Mouse (Mus musculus): ENCODE measurements around the gene Mindy2. TPM values are rescaled to one million over a fixed set of nuclear protein-coding genes. Genes with fewer than 3 reads are reported as not detected.

Mindy2 gene
- total and polyA plus RNA-seq, 3 experiments = 6.3 to 6.8 TPM; not detected in 1

GRCm38 (mm10) chr9:70578123-70578522, 78.9 kb downstream of the Mindy2 start:
- H3K36me3 ChIP-seq (ENCODE audit: control insufficient read depth in 1 of 2, insufficient read depth in 2 of 2, low read length in 2 of 2) = peaks cover 31 to 54% of the 10 kb centered on the region in 2 experiments
- TF ChIP-seq GATA1 (IDR thresholded peaks at IDR 0.05; ENCODE audit: low read depth, low read length) = 0 out of 2 replicates have a peak, but pooled peaks have one; percentile 29
- TF ChIP-seq TAL1 (IDR thresholded peaks at IDR 0.05; ENCODE audit: low read length) = no peak
- TF ChIP-seq EP300 (IDR thresholded peaks at IDR 0.05; ENCODE audit: low read depth in 1 of 2, low read length in 2 of 2) = peak; percentile 40 to 63; a peak in 3 of 4 replicates
- TF ChIP-seq UBTF (IDR thresholded peaks at IDR 0.05; ENCODE audit: borderline replicate concordance, insufficient read depth, low read depth, low read length) = no peak
- H3K27me3 ChIP-seq (ENCODE audit: control insufficient read depth in 1 of 2, insufficient read depth in 2 of 2, low read length in 2 of 2) = no peaks in the 10 kb centered on the region
- no peak overlapping the region for H3K27ac ChIP-seq (ENCODE audit: control insufficient read depth, low read depth, low read length)
- H3K79me2 ChIP-seq (ENCODE audit: control insufficient read depth, insufficient read depth, low read length, poor library complexity) = no peaks in the 10 kb centered on the region; the same call in 1 of the 2 replicates
- no peaks in the 10 kb centered on the region for H3K9me3 ChIP-seq (replicated peaks; ENCODE audit: insufficient read depth, low read length)
- H3K4me3 ChIP-seq (ENCODE audit: control insufficient read depth in 1 of 2, insufficient read depth in 1 of 2, low read depth in 2 of 2, low read length in 2 of 2) = no peak overlapping the region
- no peak overlapping the region for H3K9ac ChIP-seq (ENCODE audit: control insufficient read depth, low read depth, low read length, poor library complexity, severe bottlenecking)
- no peak for DNase-seq (ENCODE audit: low read depth, low spot score)
- H3K4me1 ChIP-seq (ENCODE audit: control insufficient read depth in 1 of 2, insufficient read depth in 2 of 2, low read length in 2 of 2) = peaks cover 0 to 4% of the 10 kb centered on the region in 2 experiments; a peak in 1 of 4 replicates

GRCm38 (mm10) chr9:70570351-70570750, 86.6 kb downstream of the Mindy2 start:
- Histone ChIP-seq H3K4me1 (ENCODE audit: control insufficient read depth in 1 of 2, insufficient read depth in 2 of 2, low read length in 2 of 2) (no peaks in the 10 kb centered on the region), H3K79me2 (ENCODE audit: control insufficient read depth, insufficient read depth, low read length, poor library complexity) (no peaks in the 10 kb centered on the region), H3K27ac (ENCODE audit: control insufficient read depth, low read depth, low read length) (no peak overlapping the region), H3K4me3 (ENCODE audit: control insufficient read depth in 1 of 2, insufficient read depth in 1 of 2, low read depth in 2 of 2, low read length in 2 of 2) (no peak overlapping the region), H3K36me3 (ENCODE audit: control insufficient read depth in 1 of 2, insufficient read depth in 2 of 2, low read length in 2 of 2) (peaks cover 4 to 56% of the 10 kb centered on the region in 2 experiments), H3K9ac (ENCODE audit: control insufficient read depth, low read depth, low read length, poor library complexity, severe bottlenecking) (no peak overlapping the region), H3K27me3 (ENCODE audit: control insufficient read depth in 1 of 2, insufficient read depth in 2 of 2, low read length in 2 of 2) (no peaks in the 10 kb centered on the region), H3K9me3 (replicated peaks; ENCODE audit: insufficient read depth, low read length) (no peaks in the 10 kb centered on the region)
- TF ChIP-seq MAZ (IDR thresholded peaks at IDR 0.05; ENCODE audit: low read depth, low read length) = no peak
- no peak for TF ChIP-seq MYB (IDR thresholded peaks at IDR 0.05; ENCODE audit: low read depth, low read length)
- no peak for TF ChIP-seq POLR2AphosphoS5 (IDR thresholded peaks at IDR 0.05; ENCODE audit: borderline replicate concordance, low read depth, low read length)
- no peak for TF ChIP-seq EP300 (IDR thresholded peaks at IDR 0.05; ENCODE audit: low read depth in 1 of 2, low read length in 2 of 2)
- TF ChIP-seq SMC3 (IDR thresholded peaks at IDR 0.05; ENCODE audit: low read depth, low read length) = no peak
- TF ChIP-seq RAD21 (IDR thresholded peaks at IDR 0.05; ENCODE audit: low read depth, low read length) = no peak
- no peak for TF ChIP-seq GATA1 (IDR thresholded peaks at IDR 0.05; ENCODE audit: low read depth, low read length)
- TF ChIP-seq POLR2AphosphoS2 (IDR thresholded peaks at IDR 0.05; ENCODE audit: low read length) = no peak
- no peak for DNase-seq (ENCODE audit: low read depth, low spot score)

- Histone ChIP-seq H3K79me2 (ENCODE audit: control insufficient read depth, insufficient read depth, low read length, poor library complexity) (no peaks in the 10 kb centered on the region), H3K9ac (ENCODE audit: control insufficient read depth, low read depth, low read length, poor library complexity, severe bottlenecking) (no peak overlapping the region), H3K27me3 (ENCODE audit: control insufficient read depth in 1 of 2, insufficient read depth in 2 of 2, low read length in 2 of 2) (no peaks in the 10 kb centered on the region), H3K4me1 (ENCODE audit: control insufficient read depth in 1 of 2, insufficient read depth in 2 of 2, low read length in 2 of 2) (peaks cover 0 to 9% of the 10 kb centered on the region in 2 experiments; a peak in 2 of 4 replicates), H3K4me3 (ENCODE audit: control insufficient read depth in 1 of 2, insufficient read depth in 1 of 2, low read depth in 2 of 2, low read length in 2 of 2) (no peak overlapping the region), H3K36me3 (ENCODE audit: control insufficient read depth in 1 of 2, insufficient read depth in 2 of 2, low read length in 2 of 2) (peaks cover 13 to 51% of the 10 kb centered on the region in 2 experiments), H3K9me3 (replicated peaks; ENCODE audit: insufficient read depth, low read length) (no peaks in the 10 kb centered on the region), H3K27ac (ENCODE audit: control insufficient read depth, low read depth, low read length) (no peak overlapping the region)
- TF ChIP-seq RAD21 (IDR thresholded peaks at IDR 0.05; ENCODE audit: low read depth, low read length) (no peak), GATA1 (IDR thresholded peaks at IDR 0.05; ENCODE audit: low read depth, low read length) (no peak), MXI1 (IDR thresholded peaks at IDR 0.05; ENCODE audit: low read depth, low read length) (no peak), NELFE (IDR thresholded peaks at IDR 0.05; ENCODE audit: low read depth, low read length) (no peak), JUND (IDR thresholded peaks at IDR 0.05; ENCODE audit: low read depth, low read length) (no peak), MEF2A (IDR thresholded peaks at IDR 0.05; ENCODE audit: extremely low read depth, insufficient replicate concordance, low read depth, low read length, poor library complexity, severe bottlenecking) (no peak), ZC3H11A (IDR thresholded peaks at IDR 0.05; ENCODE audit: low read depth, low read length) (no peak), POLR2A (IDR thresholded peaks at IDR 0.05; ENCODE audit: control insufficient read depth in 1 of 2, insufficient read depth in 1 of 2, low read depth in 1 of 2, low read length in 2 of 2, poor library complexity in 1 of 2) (no peak), ZMIZ1 (IDR thresholded peaks at IDR 0.05; ENCODE audit: low read depth, low read length) (no peak), BHLHE40 (IDR thresholded peaks at IDR 0.05; ENCODE audit: borderline replicate concordance, low read depth, low read length) (no peak), SMC3 (IDR thresholded peaks at IDR 0.05; ENCODE audit: low read depth, low read length) (no peak), ZNF384 (IDR thresholded peaks at IDR 0.05; ENCODE audit: low read depth, low read length) (no peak), TAL1 (IDR thresholded peaks at IDR 0.05; ENCODE audit: low read length) (no peak), HCFC1 (IDR thresholded peaks at IDR 0.05; ENCODE audit: low read depth, low read length) (no peak), MAFK (IDR thresholded peaks at IDR 0.05; ENCODE audit: borderline replicate concordance, low read depth, low read length) (no peak), MYB (IDR thresholded peaks at IDR 0.05; ENCODE audit: low read depth, low read length) (no peak), UBTF (IDR thresholded peaks at IDR 0.05; ENCODE audit: borderline replicate concordance, insufficient read depth, low read depth, low read length) (no peak)
- DNase-seq (ENCODE audit: low read depth, low spot score) = no peak
These were observed 89.3 kb downstream of the Mindy2 start for GRCm38 (mm10) chr9:70567651-70568050.

Data from MEL (cell line).